Mouse (Mus musculus) embryonic facial prominence, embryonic 10.5 days (tissue): Measurements from ENCODE around the gene Hes5. TPM values are rescaled to one million over a fixed set of nuclear protein-coding genes. Genes with fewer than 3 reads are reported as not detected.

Experiments used
- DNase-seq: peaks from one replicate; pipeline ENCODE4 v3.0.0-alpha.2; 2017; ENCODE audit warnings: low spot score
- H3K27ac ChIP-seq: fragments of 300-500 bp; sonication (generic); replicated peaks from 2 replicates; pipeline ENCODE4 v1.5.1; 2016; ENCODE audit warnings: mild to moderate bottlenecking
- H3K27me3 ChIP-seq: fragments of 300-500 bp; sonication (generic); replicated peaks from 2 replicates; pipeline ENCODE4 v1.6.1; 2016; ENCODE audit warnings: low read depth, mild to moderate bottlenecking; ENCODE audit not compliant: poor library complexity, severe bottlenecking
- H3K36me3 ChIP-seq: fragments of 300-500 bp; sonication (generic); replicated peaks from 2 replicates; pipeline ENCODE4 v1.6.1; 2016; ENCODE audit warnings: mild to moderate bottlenecking, moderate library complexity
- H3K4me1 ChIP-seq: fragments of 300-500 bp; sonication (generic); 2 replicates; pipeline ENCODE4 v1.6.1; 2016
- H3K4me3 ChIP-seq: fragments of 300-500 bp; sonication (generic); 2 replicates; pipeline ENCODE4 v1.5.1; 2016; ENCODE audit warnings: mild to moderate bottlenecking, moderate library complexity
- H3K9me3 ChIP-seq: fragments of 300-500 bp; sonication (generic); 2 replicates; pipeline ENCODE4 v1.6.1; 2016; ENCODE audit warnings: mild to moderate bottlenecking
- WGBS: fragments of 180-500 bp; shearing (Covaris S2); methylation state at CpG from one replicate; pipeline ENCODE4 v1.1.7; 2016; 5-methylcytosine and 5-hydroxymethylcytosine counted together
- polyA plus RNA-seq: library from polyadenylated mRNA; unstranded; fragments of >200 nt; fragmentation: Nextera tagmentation; extraction: Ambion mirVana; gene quantifications from 2 replicates; pipeline ENCODE4 v1.2.1, GENCODE M21; 2016

The Hes5 gene
- polyA plus RNA-seq, 1 experiment from 2014 or later = 84.4 TPM

- no peak overlapping the region for H3K27ac ChIP-seq
- peaks cover 32% of the 10 kb centered on the region for H3K4me1 ChIP-seq
- H3K4me3 ChIP-seq = no peak overlapping the region
- no peak for DNase-seq
- H3K27me3 ChIP-seq = no peaks in the 10 kb centered on the region; the same call in 1 of the 2 replicates
- no peaks in the 10 kb centered on the region for H3K9me3 ChIP-seq
- H3K36me3 ChIP-seq = no peaks in the 10 kb centered on the region
These were observed 47.4 kb downstream of the Hes5 start for GRCm38 (mm10) chr4:155008075-155008474.

DNA sequence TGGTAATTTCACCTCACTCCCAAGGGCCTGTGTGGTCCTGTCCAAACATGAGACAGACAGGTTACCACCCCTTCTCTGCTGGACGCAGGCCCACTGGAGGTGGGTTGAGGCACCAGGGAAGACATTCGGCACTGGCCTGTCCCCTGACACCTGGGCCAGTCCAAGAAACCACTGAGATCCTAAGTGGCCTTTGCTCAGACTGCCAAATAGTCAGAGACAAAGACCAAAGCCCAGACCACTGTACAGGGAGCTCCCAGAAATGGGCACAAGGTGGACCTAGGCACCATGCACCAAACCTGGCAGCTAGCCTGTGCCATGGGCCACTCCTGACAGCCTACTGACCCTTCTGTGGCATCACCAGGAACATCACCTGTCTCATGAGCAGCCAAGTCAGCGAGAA lies 48.5 kb downstream of the Hes5 start:
- Histone ChIP-seq H3K9me3 (no peaks in the 10 kb centered on the region), H3K4me1 (peaks cover 33% of the 10 kb centered on the region), H3K4me3 (no peak overlapping the region), H3K27ac (no peak overlapping the region), H3K36me3 (no peaks in the 10 kb centered on the region), H3K27me3 (peaks cover 1% of the 10 kb centered on the region; the same call in 1 of the 2 replicates)
- DNase-seq = no peak
- 82% methylated on average over 3 of the region's 3 CpGs for WGBS

- peaks cover 39% of the 10 kb centered on the region for H3K4me1 ChIP-seq
- no peak overlapping the region; the same call in 1 of the 2 replicates for H3K27ac ChIP-seq
- no peaks in the 10 kb centered on the region for H3K9me3 ChIP-seq
- peaks cover 12% of the 10 kb centered on the region for H3K27me3 ChIP-seq
- H3K36me3 ChIP-seq = no peaks in the 10 kb centered on the region
- no peak for DNase-seq
- H3K4me3 ChIP-seq = no peak overlapping the region
- 89% methylated on average over 5 of the region's 5 CpGs for WGBS
These were observed 50.1 kb downstream of the Hes5 start for GRCm38 (mm10) chr4:155010870-155011269.

GRCm38 (mm10) chr4:155011312-155012025 lies 50.7 kb downstream of the Hes5 start:
- Histone ChIP-seq H3K36me3 (no peaks in the 10 kb centered on the region), H3K27me3 (peaks cover 18% of the 10 kb centered on the region), H3K4me1 (peaks cover 33% of the 10 kb centered on the region), H3K4me3 (no peak overlapping the region), H3K9me3 (no peaks in the 10 kb centered on the region), H3K27ac (0 out of 2 replicates have a peak overlapping the region, but pooled peaks have one; percentile 40)
- no peak for DNase-seq
- WGBS = 82% methylated on average over 8 of the region's 8 CpGs

Other genes with a start within 250 kb of the Hes5 start
- gene Ttc34, start 123.5 kb upstream of the Hes5 start, polyA plus RNA-seq = 0.25 and 0.45 TPM in 2 replicates
- 0.34 and 0.41 TPM in 2 replicates for gene Mmel1, start 91.3 kb upstream of the Hes5 start, polyA plus RNA-seq
- 41.2 and 42.3 TPM in 2 replicates for gene Fam213b, start 61.8 kb upstream of the Hes5 start, polyA plus RNA-seq
- 0.45 and 1.4 TPM in 2 replicates for gene Tnfrsf14, start 32.4 kb upstream of the Hes5 start, polyA plus RNA-seq
- gene Pank4, start 3.2 kb downstream of the Hes5 start, polyA plus RNA-seq = 49.2 and 50.1 TPM in 2 replicates
- 2.0 and 3.5 TPM in 2 replicates for gene Plch2, start 95.9 kb downstream of the Hes5 start, polyA plus RNA-seq
- 19.0 and 22.2 TPM in 2 replicates for gene Pex10, start 106.1 kb downstream of the Hes5 start, polyA plus RNA-seq
- gene Rer1, start 125.5 kb downstream of the Hes5 start, polyA plus RNA-seq = 128 and 134 TPM in 2 replicates
- gene Morn1, start 125.7 kb downstream of the Hes5 start, polyA plus RNA-seq = 4.3 and 5.4 TPM in 2 replicates